Mouse (Mus musculus) Patski (cell line): ENCODE data around the gene Gm6525. TPM values are rescaled to one million over a fixed set of nuclear protein-coding genes. Genes with fewer than 3 reads are reported as not detected.

Experiments used
- ATAC-seq: fragments of 100-300 bp; one replicate; pipeline ENCODE4 v1.8.0; 2021
- CTCF ChIA-PET: fragments of 350-600 bp; sonication (Branson Sonifier 250); formaldehyde crosslinking; loops from one replicate; lab custom pipeline; 2022; ENCODE audit warnings: inconsistent platforms; lab: Charles Lee
- POLR2A ChIA-PET: fragments of 350-600 bp; sonication (Branson Sonifier 250); formaldehyde crosslinking; loops from one replicate; lab custom pipeline; 2022; ENCODE audit warnings: antibody characterized with exemption, inconsistent platforms; lab: Charles Lee
- DNase-seq: peaks from one replicate; pipeline ENCODE4 v3.0.0-alpha.2; 2011; ENCODE audit warnings: low read depth, low spot score
- H3K27me3 ChIP-seq: fragments of 371-371 bp; one replicate; pipeline ENCODE4 v1.5.1; 2021
- CTCF ChIP-seq: fragments of 100-300 bp; IDR thresholded peaks from one replicate; pipeline ENCODE4 v1.5.1; 2021
- in situ Hi-C: fragments of 300-500 bp; cut with MboI; formaldehyde crosslinking; loops from 3 replicates; pipeline ENCODE4 v1.11.1; 2018; ENCODE audit warnings: low pct_unique_long_range_greater_than_20kb, mixed read lengths
- polyA plus RNA-seq: library from polyadenylated mRNA; unstranded; gene quantifications from one replicate; pipeline ENCODE4 v1.2.3, GENCODE M21; 2021

Gm6525 gene
- polyA plus RNA-seq = 0.47 TPM

DNA sequence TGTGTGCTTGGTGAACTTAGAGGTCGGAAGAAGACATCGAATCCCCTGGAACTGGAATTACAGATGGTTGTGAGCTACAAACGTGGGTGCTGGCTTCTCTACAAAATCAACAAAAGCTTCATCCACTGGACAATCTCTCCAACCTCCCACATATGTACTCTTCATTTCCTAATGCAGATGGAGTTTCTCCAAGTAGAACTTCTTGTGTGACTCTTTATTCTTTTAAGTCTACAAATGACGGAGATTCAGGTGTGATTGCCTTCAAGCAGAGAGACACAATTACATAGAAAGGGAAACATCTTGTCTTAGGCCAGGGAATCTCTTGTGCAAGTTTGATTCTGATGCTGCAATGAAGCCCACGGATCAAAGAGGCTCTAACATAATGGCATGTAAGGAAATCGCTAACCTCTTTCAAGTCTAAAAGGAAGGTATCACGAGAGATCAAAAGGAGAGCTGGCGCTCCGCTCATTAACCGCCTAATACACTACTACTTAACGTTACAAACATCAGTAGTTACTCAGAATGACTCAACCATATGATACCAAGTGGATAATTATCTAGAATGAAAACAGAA lies at the start of gene Gm6525:
Gm6525 (plus strand) TSS at position 524 of the 574 bp plus-strand sequence.
- POLR2A ChIA-PET = interaction anchor here (1.0 to 2.3 kb wide), 4 partner anchors 11 to 141 kb away, joined by 3 to 5 read pairs (median 4); no protein-coding TSS in a partner anchor
- no peak for TF ChIP-seq CTCF
- in situ Hi-C loops = loop anchor here (5.0 to 25.0 kb wide), 3 partner anchors 81 to 664 kb away; no protein-coding TSS in a partner anchor
- CTCF ChIA-PET = interaction anchor here (1.0 to 8.7 kb wide), 5 partner anchors 23 to 258 kb away, joined by 3 to 78 read pairs (median 4); no protein-coding TSS in a partner anchor
- H3K27me3 ChIP-seq = no peaks in the 10 kb centered on the region
- DNase-seq (no peak), ATAC-seq (no peak)

GRCm38 (mm10) chr3:84125704-84126289 lies 48.1 kb upstream of the Gm6525 start:
- TF ChIP-seq CTCF = no peak
- POLR2A ChIA-PET = no interaction called here
- ATAC-seq (no peak), DNase-seq (no peak)
- in situ Hi-C loops = loop anchor here (10.0 kb wide), 2 partner anchors 211 to 321 kb away; no protein-coding TSS in a partner anchor
- H3K27me3 ChIP-seq = no peaks in the 10 kb centered on the region
- CTCF ChIA-PET = interaction anchor here (0.8 to 6.7 kb wide), 6 partner anchors 27 to 328 kb away, joined by 3 to 29 read pairs (median 3); no protein-coding TSS in a partner anchor

DNA sequence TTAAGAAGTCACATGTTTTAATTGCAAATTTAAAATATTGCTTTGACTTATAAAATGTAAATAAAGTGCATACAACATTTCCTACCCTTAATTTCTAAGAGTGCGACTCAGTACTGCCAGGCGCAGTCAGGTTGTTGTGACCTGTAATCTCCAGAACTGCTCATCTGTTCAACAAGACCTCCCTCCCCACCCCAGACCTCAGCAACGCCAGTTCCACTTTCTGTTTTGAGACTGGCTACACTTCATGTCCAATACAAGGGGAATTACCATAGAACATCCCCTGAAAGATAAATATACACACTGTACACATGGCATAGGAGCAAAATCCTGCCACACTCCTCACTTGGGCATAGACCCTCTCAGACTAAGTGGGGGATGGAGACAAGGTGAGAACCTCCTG lies 47.2 kb upstream of the Gm6525 start:
- DNase-seq (no peak), ATAC-seq (no peak)
- TF ChIP-seq CTCF = no peak
- CTCF ChIA-PET = interaction anchor here (1.4 to 6.7 kb wide), 2 partner anchors 184 to 211 kb away, joined by 5 to 29 read pairs; no protein-coding TSS in a partner anchor
- H3K27me3 ChIP-seq = no peaks in the 10 kb centered on the region
- in situ Hi-C loops = loop anchor here (10.0 kb wide), 2 partner anchors 212 to 322 kb away; no protein-coding TSS in a partner anchor
- POLR2A ChIA-PET = no interaction called here

- ATAC-seq (no peak), DNase-seq (no peak)
- POLR2A ChIA-PET = no interaction called here
- TF ChIP-seq CTCF = no peak
- in situ Hi-C loops = loop anchor here (10.0 kb wide), 2 partner anchors 213 to 323 kb away; no protein-coding TSS in a partner anchor
- CTCF ChIA-PET = interaction anchor here (0.9 to 6.7 kb wide), 3 partner anchors 12 to 211 kb away, joined by 3 to 29 read pairs (median 5); no protein-coding TSS in a partner anchor
- H3K27me3 ChIP-seq = no peaks in the 10 kb centered on the region
Measured at GRCm38 (mm10) chr3:84127431-84127830, 46.5 kb upstream of the Gm6525 start.

DNA sequence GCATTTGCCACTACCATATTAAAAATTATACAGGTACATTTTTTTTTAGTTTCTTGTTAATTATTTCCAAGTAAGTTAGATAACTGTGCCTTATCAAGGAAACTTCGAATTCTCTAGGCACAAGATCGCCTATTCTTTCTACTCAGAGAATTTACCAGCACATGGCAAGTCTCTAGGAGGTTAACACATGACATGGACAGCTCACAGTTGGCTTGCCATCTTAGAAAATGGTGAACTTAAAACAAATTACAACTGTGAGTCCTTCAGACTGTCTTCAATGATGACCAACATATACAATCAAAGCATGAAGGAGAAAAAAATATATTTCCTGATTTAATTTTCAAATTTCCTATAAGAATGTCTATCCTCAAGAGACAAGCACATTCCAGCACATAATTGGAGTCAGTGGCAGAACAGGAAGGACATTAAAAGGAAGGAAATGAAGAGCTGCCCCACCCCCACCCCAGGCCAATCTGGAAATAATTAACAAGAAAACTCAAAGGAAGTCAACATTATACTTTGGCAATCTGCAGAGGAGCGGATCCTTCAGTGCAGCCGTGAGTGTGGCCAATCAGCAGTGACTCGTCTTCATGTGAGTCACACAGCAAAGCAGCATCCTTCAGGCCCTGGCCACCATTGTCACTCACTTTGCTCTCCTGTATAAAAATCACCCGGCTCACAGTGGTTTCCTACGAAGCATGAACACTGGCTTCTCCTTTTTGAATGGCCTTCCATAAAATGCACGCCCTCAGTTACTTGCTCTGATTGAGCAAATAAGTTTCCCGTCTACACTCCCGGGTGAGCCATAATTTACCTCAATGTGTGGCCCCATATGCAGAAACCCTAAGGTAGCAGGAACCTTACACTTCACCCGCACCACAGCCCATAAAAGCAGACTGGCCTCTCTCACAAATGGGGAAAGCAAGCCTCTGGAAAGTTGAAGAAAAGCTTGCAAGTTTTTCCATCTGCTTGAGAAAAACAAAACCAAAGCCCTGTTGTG lies 44.7 kb upstream of the Gm6525 start:
- in situ Hi-C loops = loop anchor here (10.0 kb wide), 2 partner anchors 214 to 324 kb away; no protein-coding TSS in a partner anchor
- ChIA-PET CTCF (interaction anchor here (1.4 kb wide), 1 partner anchor 182 kb away, joined by 4 read pairs; no protein-coding TSS in a partner anchor), POLR2A (interaction anchor here (1.0 kb wide), 1 partner anchor 623 kb away, joined by 3 read pairs; no protein-coding TSS in a partner anchor)
- no peaks in the 10 kb centered on the region for H3K27me3 ChIP-seq
- ATAC-seq = peak; percentile 75
- DNase-seq = no peak
- no peak for TF ChIP-seq CTCF

- DNase-seq (no peak), ATAC-seq (no peak)
- TF ChIP-seq CTCF = no peak
- H3K27me3 ChIP-seq = no peaks in the 10 kb centered on the region
- ChIA-PET POLR2A (interaction anchor here (0.7 kb wide), 1 partner anchor 227 kb away, joined by 3 read pairs; no protein-coding TSS in a partner anchor), CTCF (interaction anchor here (1.1 kb wide), 1 partner anchor 184 kb away, joined by 3 read pairs; no protein-coding TSS in a partner anchor)
- in situ Hi-C loops = no loop called here
Measured at GRCm38 (mm10) chr3:84130776-84131175, 43.1 kb upstream of the Gm6525 start.

GRCm38 (mm10) chr3:84131369-84131768 lies 42.5 kb upstream of the Gm6525 start:
- no peak for TF ChIP-seq CTCF
- ATAC-seq = no peak
- no peak for DNase-seq
- no peaks in the 10 kb centered on the region for H3K27me3 ChIP-seq
- in situ Hi-C loops = no loop called here
- ChIA-PET POLR2A (no interaction called here), CTCF (interaction anchor here (1.1 kb wide), 2 partner anchors 9 to 184 kb away, joined by 3 read pairs; no protein-coding TSS in a partner anchor)

GRCm38 (mm10) chr3:84135387-84135786 lies 38.5 kb upstream of the Gm6525 start:
- POLR2A ChIA-PET = interaction anchor here (0.7 kb wide), 1 partner anchor 124 kb away, joined by 3 read pairs; no protein-coding TSS in a partner anchor

DNA sequence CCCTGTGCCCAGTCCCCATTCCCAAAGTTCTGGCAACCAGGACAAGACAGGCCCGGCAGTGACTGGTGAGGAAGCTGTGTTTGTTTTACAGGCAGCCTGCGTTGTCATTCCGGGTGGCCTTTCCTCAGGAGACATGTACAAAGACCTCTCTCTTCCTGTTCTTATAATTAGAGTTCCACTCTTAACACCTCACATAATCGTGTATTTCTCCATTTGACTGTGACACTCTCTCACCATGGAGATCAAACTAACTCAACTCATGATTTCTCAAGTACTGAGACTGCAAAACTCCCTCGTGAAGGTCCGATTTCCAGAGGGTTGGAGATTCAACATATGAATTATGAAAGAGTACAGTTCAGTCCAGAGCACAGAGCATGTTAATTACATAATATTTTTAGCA lies 38.0 kb upstream of the Gm6525 start:
- CTCF ChIA-PET = interaction anchor here (1.5 kb wide), 1 partner anchor 15 kb away, joined by 4 read pairs; no protein-coding TSS in a partner anchor
- POLR2A ChIA-PET = no interaction called here
- in situ Hi-C loops = no loop called here
- no peaks in the 10 kb centered on the region for H3K27me3 ChIP-seq
- DNase-seq = no peak
- TF ChIP-seq CTCF = no peak
- ATAC-seq = no peak

More at GRCm38 (mm10) chr3:84135387-84135786, 38.5 kb upstream of the Gm6525 start:
- CTCF ChIA-PET = interaction anchor here (0.9 to 1.5 kb wide), 2 partner anchors 16 to 189 kb away, joined by 3 to 4 read pairs; no protein-coding TSS in a partner anchor
- DNase-seq = no peak
- no peaks in the 10 kb centered on the region for H3K27me3 ChIP-seq
- in situ Hi-C loops = no loop called here
- ATAC-seq = no peak
- no peak for TF ChIP-seq CTCF
